Comparison of ENCODE assay signal across 10 mouse cellular contexts in genomic region chr16:10783451-10783850, GRCm38 (mm10). TPM values are rescaled to one million over a fixed set of nuclear protein-coding genes. Genes with fewer than 3 reads are reported as not detected.
DNase-seq lines count a peak whose midpoint lies in the region; ATAC-seq lines count a peak whose summit lies in the region.
"Had no signal": no experiment of that assay in that cellular context is flagged by ENCODE, and none has a peak within 500 bp of the region (broad histone marks: within the 10 kb centered on the region; RNA-seq: fewer than 3 reads in every experiment).

No protein-coding gene starts in this region.

- no peak overlapping the region for H3K9ac ChIP-seq in midbrain, embryonic 12.5 days (replicated peaks)
- no peak overlapping the region for H3K9ac ChIP-seq in midbrain, embryonic 11.5 days (ENCODE audit: low read length)
- H3K9ac ChIP-seq in stomach, embryonic 14.5 days (replicated peaks; ENCODE audit: low read depth, low read length), result peak overlapping the region; percentile 77; the same call in 1 of the 2 replicates

- no peaks in the 10 kb centered on the region for H3K9me3 ChIP-seq in heart, embryonic 10.5 days
- no peaks in the 10 kb centered on the region for H3K9me3 ChIP-seq in midbrain, embryonic 12.5 days
- no peaks in the 10 kb centered on the region for H3K9me3 ChIP-seq in midbrain, embryonic 11.5 days (ENCODE audit: control insufficient read depth, low read length)
- no peaks in the 10 kb centered on the region for H3K9me3 ChIP-seq in limb, embryonic 10.5 days (replicated peaks)
- no peaks in the 10 kb centered on the region for H3K9me3 ChIP-seq in stomach, embryonic 14.5 days (ENCODE audit: control insufficient read depth, low read depth, low read length)

- peak overlapping the region; percentile 79; the same call in 1 of the 2 replicates for H3K27ac ChIP-seq in heart, embryonic 10.5 days
- no peak overlapping the region for H3K27ac ChIP-seq in midbrain, embryonic 12.5 days (replicated peaks)
- H3K27ac ChIP-seq in midbrain, embryonic 11.5 days (ENCODE audit: low read depth, low read length), result no peak overlapping the region
- H3K27ac ChIP-seq in limb, embryonic 10.5 days, result no peak overlapping the region
- H3K27ac ChIP-seq in stomach, embryonic 14.5 days (ENCODE audit: low read length), result no peak overlapping the region; the same call in 1 of the 2 replicates

- 69% methylated on average over 8 of the region's 8 CpGs for WGBS in heart, embryonic 10.5 days
- 70% methylated on average over 8 of the region's 8 CpGs for WGBS in midbrain, embryonic 12.5 days
- WGBS in midbrain, embryonic 11.5 days, result 72% methylated on average over 8 of the region's 8 CpGs
- 61% methylated on average over 8 of the region's 8 CpGs for WGBS in limb, embryonic 10.5 days
- WGBS in stomach, embryonic 14.5 days, result 34% methylated on average over 8 of the region's 8 CpGs

- no peaks in the 10 kb centered on the region for H3K36me3 ChIP-seq in heart, embryonic 10.5 days
- no peaks in the 10 kb centered on the region for H3K36me3 ChIP-seq in midbrain, embryonic 12.5 days
- H3K36me3 ChIP-seq in midbrain, embryonic 11.5 days (ENCODE audit: control insufficient read depth, insufficient read depth, low read length), result no peaks in the 10 kb centered on the region
- H3K36me3 ChIP-seq in limb, embryonic 10.5 days, result no peaks in the 10 kb centered on the region
- H3K36me3 ChIP-seq in stomach, embryonic 14.5 days (ENCODE audit: control insufficient read depth, insufficient read depth, low read length), result 0 out of 2 replicates have a peak, but pooled peaks cover 3% of the 10 kb centered on the region

- peak overlapping the region; percentile 82 for H3K4me3 ChIP-seq in heart, embryonic 10.5 days
- no peak overlapping the region for H3K4me3 ChIP-seq in midbrain, embryonic 12.5 days
- H3K4me3 ChIP-seq in midbrain, embryonic 11.5 days (ENCODE audit: low read depth, low read length), result no peak overlapping the region
- peak overlapping the region; percentile 75; the same call in 1 of the 2 replicates for H3K4me3 ChIP-seq in limb, embryonic 10.5 days
- H3K4me3 ChIP-seq in stomach, embryonic 14.5 days (ENCODE audit: low read depth, low read length), result peak overlapping the region; percentile 52

- intact Hi-C loops in heart, postnatal 10 days (cut with DNase I), result no loop called here

- no peak for DNase-seq in heart, embryonic 10.5 days (ENCODE audit: low spot score)
- no peak for DNase-seq in heart, postnatal 10 days
- DNase-seq in midbrain, embryonic 11.5 days (ENCODE audit: low spot score, missing footprints), result no peak
- no peak for DNase-seq in limb, embryonic 10.5 days (ENCODE audit: low spot score)
- DNase-seq in spleen, adult 18-20 months, result no peak
- no peak for DNase-seq in cerebellum, postnatal 10 days

- ATAC-seq in midbrain, embryonic 12.5 days (ENCODE audit: low FRiP score, low read depth), result no peak
- ATAC-seq in midbrain, embryonic 11.5 days (ENCODE audit: low FRiP score), result no peak
- ATAC-seq in stomach, embryonic 14.5 days (ENCODE audit: insufficient number of reproducible peaks, insufficient read depth, low FRiP score, low read depth), result no peak

- H3K4me1 ChIP-seq in heart, embryonic 10.5 days, result peaks cover 75% of the 10 kb centered on the region
- H3K4me1 ChIP-seq in midbrain, embryonic 12.5 days, result peaks cover 28% of the 10 kb centered on the region
- H3K4me1 ChIP-seq in midbrain, embryonic 11.5 days (ENCODE audit: control insufficient read depth, insufficient read depth, low read length), result peaks cover 10% of the 10 kb centered on the region
- peaks cover 70% of the 10 kb centered on the region for H3K4me1 ChIP-seq in limb, embryonic 10.5 days
- H3K4me1 ChIP-seq in stomach, embryonic 14.5 days (ENCODE audit: control insufficient read depth, insufficient read depth, low read length), result peaks cover 41% of the 10 kb centered on the region

- 0 out of 2 replicates have a peak overlapping the region, but pooled peaks have one; percentile 99 for H3K4me2 ChIP-seq in midbrain, embryonic 12.5 days (replicated peaks)
- no peak overlapping the region for H3K4me2 ChIP-seq in midbrain, embryonic 11.5 days
- peak overlapping the region; percentile 95 for H3K4me2 ChIP-seq in stomach, embryonic 14.5 days (replicated peaks; ENCODE audit: low read depth, low read length)

- peaks cover 16% of the 10 kb centered on the region; the same call in 1 of the 2 replicates for H3K27me3 ChIP-seq in heart, embryonic 10.5 days (ENCODE audit: insufficient read depth, poor library complexity, severe bottlenecking)
- H3K27me3 ChIP-seq in midbrain, embryonic 12.5 days, result peaks cover 27% of the 10 kb centered on the region
- H3K27me3 ChIP-seq in midbrain, embryonic 11.5 days (ENCODE audit: control insufficient read depth, insufficient read depth, low read length), result peaks cover 15% of the 10 kb centered on the region
- H3K27me3 ChIP-seq in limb, embryonic 10.5 days (ENCODE audit: low read depth, poor library complexity, severe bottlenecking), result peaks cover 13% of the 10 kb centered on the region
- no peaks in the 10 kb centered on the region for H3K27me3 ChIP-seq in stomach, embryonic 14.5 days (ENCODE audit: control insufficient read depth, insufficient read depth, low read length)

RNA-seq across cellular contexts. Expression of gene Socs1, which starts 1.9 kb away (rescaled TPM):
- 3.7 and 4.1 TPM in 2 replicates for polyA plus RNA-seq in heart, embryonic 10.5 days (2016; fragmentation: Nextera tagmentation; extraction: Ambion mirVana)
- 1 to 10 TPM; 1.2 to 1.5 TPM for total RNA-seq in heart, postnatal 10 days (2021)
- polyA plus RNA-seq in midbrain, embryonic 12.5 days (2016; fragmentation: Nextera tagmentation; extraction: Ambion mirVana), result 2.5 and 3.4 TPM in 2 replicates
- 2.2 and 2.5 TPM in 2 replicates for polyA plus RNA-seq in midbrain, embryonic 11.5 days (2014; fragmentation: Nextera tagmentation; extraction: Ambion mirVana)
- 3.5 and 4.6 TPM in 2 replicates for polyA plus RNA-seq in limb, embryonic 10.5 days (2016; fragmentation: Nextera tagmentation; extraction: Ambion mirVana)
- polyA plus RNA-seq in stomach, embryonic 14.5 days (2014; fragmentation: Nextera tagmentation; extraction: Ambion mirVana), result 11.3 and 11.4 TPM in 2 replicates

RNA-seq across cellular contexts. Expression of gene Tnp2, which starts 5.0 kb away (rescaled TPM):
- polyA plus RNA-seq in heart, embryonic 10.5 days (2016; fragmentation: Nextera tagmentation; extraction: Ambion mirVana), result not detected in 2 replicates
- not detected for total RNA-seq in heart, postnatal 10 days (2021)
- not detected in 2 replicates for polyA plus RNA-seq in midbrain, embryonic 12.5 days (2016; fragmentation: Nextera tagmentation; extraction: Ambion mirVana)
- not detected in 2 replicates for polyA plus RNA-seq in midbrain, embryonic 11.5 days (2014; fragmentation: Nextera tagmentation; extraction: Ambion mirVana)
- polyA plus RNA-seq in limb, embryonic 10.5 days (2016; fragmentation: Nextera tagmentation; extraction: Ambion mirVana), result not detected in 2 replicates
- polyA plus RNA-seq in stomach, embryonic 14.5 days (2014; fragmentation: Nextera tagmentation; extraction: Ambion mirVana), result not detected in 2 replicates
- total RNA-seq: hematopoietic stem cell, adult 5-6 weeks; liver, adult 2 months had no signal
- polyA plus RNA-seq: liver, adult 2 months had no signal

RNA-seq across cellular contexts. Expression of gene Prm3, which starts 7.3 kb away (rescaled TPM):
- not detected in 2 replicates for polyA plus RNA-seq in heart, embryonic 10.5 days (2016; fragmentation: Nextera tagmentation; extraction: Ambion mirVana)
- not detected for total RNA-seq in heart, postnatal 10 days (2021)
- polyA plus RNA-seq in midbrain, embryonic 12.5 days (2016; fragmentation: Nextera tagmentation; extraction: Ambion mirVana), result not detected in 2 replicates
- polyA plus RNA-seq in midbrain, embryonic 11.5 days (2014; fragmentation: Nextera tagmentation; extraction: Ambion mirVana), result not detected in 2 replicates
- polyA plus RNA-seq in limb, embryonic 10.5 days (2016; fragmentation: Nextera tagmentation; extraction: Ambion mirVana), result not detected in 2 replicates
- polyA plus RNA-seq in stomach, embryonic 14.5 days (2014; fragmentation: Nextera tagmentation; extraction: Ambion mirVana), result not detected in 2 replicates
- total RNA-seq: hematopoietic stem cell, adult 5-6 weeks; liver, adult 2 months had no signal
- polyA plus RNA-seq: liver, adult 2 months had no signal

RNA-seq across cellular contexts. Expression of gene Prm2, which starts 12.5 kb away (rescaled TPM):
- not detected in 2 replicates for polyA plus RNA-seq in heart, embryonic 10.5 days (2016; fragmentation: Nextera tagmentation; extraction: Ambion mirVana)
- not detected for total RNA-seq in heart, postnatal 10 days (2021)
- polyA plus RNA-seq in midbrain, embryonic 12.5 days (2016; fragmentation: Nextera tagmentation; extraction: Ambion mirVana), result not detected in 2 replicates
- polyA plus RNA-seq in midbrain, embryonic 11.5 days (2014; fragmentation: Nextera tagmentation; extraction: Ambion mirVana), result not detected in 2 replicates
- polyA plus RNA-seq in limb, embryonic 10.5 days (2016; fragmentation: Nextera tagmentation; extraction: Ambion mirVana), result not detected in 2 replicates
- polyA plus RNA-seq in stomach, embryonic 14.5 days (2014; fragmentation: Nextera tagmentation; extraction: Ambion mirVana), result not detected in 2 replicates
- total RNA-seq: hematopoietic stem cell, adult 5-6 weeks; liver, adult 2 months had no signal
- polyA plus RNA-seq: liver, adult 2 months had no signal

RNA-seq across cellular contexts. Expression of gene Prm1, which starts 22.2 kb away (rescaled TPM):
- 0.36 TPM in 1 of 2 replicates, not detected in the other for polyA plus RNA-seq in heart, embryonic 10.5 days (2016; fragmentation: Nextera tagmentation; extraction: Ambion mirVana)
- not detected for total RNA-seq in heart, postnatal 10 days (2021)
- not detected in 2 replicates for polyA plus RNA-seq in midbrain, embryonic 12.5 days (2016; fragmentation: Nextera tagmentation; extraction: Ambion mirVana)
- not detected in 2 replicates for polyA plus RNA-seq in midbrain, embryonic 11.5 days (2014; fragmentation: Nextera tagmentation; extraction: Ambion mirVana)
- polyA plus RNA-seq in limb, embryonic 10.5 days (2016; fragmentation: Nextera tagmentation; extraction: Ambion mirVana), result not detected in 2 replicates
- polyA plus RNA-seq in stomach, embryonic 14.5 days (2014; fragmentation: Nextera tagmentation; extraction: Ambion mirVana), result not detected in 2 replicates
- total RNA-seq: hematopoietic stem cell, adult 5-6 weeks; liver, adult 2 months had no signal
- polyA plus RNA-seq: liver, adult 2 months had no signal

Comparison
In these comparisons a context has a peak if more than half of its experiments do, and no peak if none do; other contexts are left out.
1. H3K4me3 ChIP-seq: peak in heart, embryonic 10.5 days (single experiment), limb, embryonic 10.5 days (single experiment) and stomach, embryonic 14.5 days (single experiment); none in midbrain, embryonic 12.5 days (single experiment) and midbrain, embryonic 11.5 days (single experiment).